Mouse (Mus musculus): ENCODE results near the gene Ncbp1. TPM values are rescaled to one million over a fixed set of nuclear protein-coding genes. Genes with fewer than 3 reads are reported as not detected.

The Ncbp1 gene
- polyA plus RNA-seq (2021; fragmentation: Nextera tagmentation): 26.5 and 30.6 TPM in 2 replicates
- long read RNA-seq, experiment 1, transcript Ncbp1-201 (23 exons, 3,010 nt): major isoform, 36 of 70 reads
- long read RNA-seq, experiment 1, partial matches to known transcripts: 27 of 70 reads
- long read RNA-seq, experiment 1, other reads (novel, unspliced or antisense): 7 of 70 reads
- long read RNA-seq, experiment 2, transcript Ncbp1-201 (23 exons, 3,010 nt): major isoform, 238 of 284 reads
- long read RNA-seq, experiment 2, partial matches to known transcripts: 11 of 284 reads
- long read RNA-seq, experiment 2, other reads (novel, unspliced or antisense): 35 of 284 reads

GRCm38 (mm10) chr4:46138287-46139222 is at the start of gene Ncbp1, which contains the start of gene Tstd2:
Ncbp1 (plus strand) TSS chr4:46138613.
Tstd2 (minus strand) TSS chr4:46138694.

GRCm38 (mm10) chr4:46195781-46196487 is 57.5 kb downstream of the Ncbp1 start, which contains the start of gene Xpa:
Xpa (minus strand) TSS chr4:46196311.

Other genes starting within 250 kb of the Ncbp1 start
- 0.39 and 0.87 TPM in 2 replicates for gene Ccdc180, start 248.3 kb upstream of the Ncbp1 start, polyA plus RNA-seq (2021; fragmentation: Nextera tagmentation)
- 12.2 and 14.7 TPM in 2 replicates for gene Tdrd7, start 173.3 kb upstream of the Ncbp1 start, polyA plus RNA-seq (2021; fragmentation: Nextera tagmentation)
- 18.5 and 19.3 TPM in 2 replicates for gene Tmod1, start 99.7 kb upstream of the Ncbp1 start, polyA plus RNA-seq (2021; fragmentation: Nextera tagmentation)
- 7.3 and 7.9 TPM in 2 replicates for gene Tstd2, start 81 bp downstream of the Ncbp1 start, polyA plus RNA-seq (2021; fragmentation: Nextera tagmentation)
- 26.1 and 26.5 TPM in 2 replicates for gene Xpa, start 57.7 kb downstream of the Ncbp1 start, polyA plus RNA-seq (2021; fragmentation: Nextera tagmentation)
- gene Foxe1, start 205.0 kb downstream of the Ncbp1 start, polyA plus RNA-seq (2021; fragmentation: Nextera tagmentation): not detected in 2 replicates